In the genomic region with DNA sequence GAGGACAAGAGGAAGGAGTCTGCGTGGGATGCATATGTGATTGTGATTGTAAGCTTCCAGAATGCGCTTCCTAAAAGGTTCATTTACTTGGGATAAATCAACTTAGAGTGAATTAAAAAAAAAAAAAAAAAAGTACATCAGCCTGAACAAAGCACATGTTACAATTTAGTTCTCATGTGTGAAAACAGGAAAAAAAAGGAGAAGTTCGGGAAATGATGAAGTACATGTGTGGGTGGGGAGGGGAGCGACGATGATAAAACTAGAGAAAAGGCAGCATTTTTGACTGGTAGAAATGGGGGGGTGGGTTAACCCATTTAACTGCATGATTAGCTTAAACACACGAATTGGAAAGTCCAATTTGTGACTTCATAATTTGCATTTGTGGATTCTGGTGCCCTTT, we compare ENCODE assay signal across 23 mouse cellular contexts. TPM values are rescaled to one million over a fixed set of nuclear protein-coding genes. Genes with fewer than 3 reads are reported as not detected.
A peak's percentile ranks its signal among the peaks of the same experiment; 100 is the strongest.
DNase-seq lines count a peak whose midpoint lies in the region; ATAC-seq lines count a peak whose summit lies in the region.
"Had no signal": no experiment of that assay in that cellular context is flagged by ENCODE, and none has a peak within 500 bp of the region (broad histone marks: within the 10 kb centered on the region; RNA-seq: fewer than 3 reads in every experiment).

No protein-coding gene starts in this region.

- no peaks in the 10 kb centered on the region for H3K9me3 ChIP-seq in forebrain, embryonic 12.5 days
- H3K9me3 ChIP-seq in forebrain, embryonic 10.5 days, result no peaks in the 10 kb centered on the region
- no peaks in the 10 kb centered on the region for H3K9me3 ChIP-seq in midbrain, embryonic 13.5 days
- no peaks in the 10 kb centered on the region for H3K9me3 ChIP-seq in midbrain, embryonic 10.5 days (replicated peaks)
- H3K9me3 ChIP-seq in liver, embryonic 12.5 days (replicated peaks), result no peaks in the 10 kb centered on the region
- H3K9me3 ChIP-seq: embryonic facial prominence, embryonic 12.5 days; hindbrain, embryonic 15.5 days; kidney, embryonic 15.5 days; limb, embryonic 12.5 days; liver, embryonic 13.5 days had no signal

- DNase-seq in forebrain, embryonic 10.5 days (ENCODE audit: extremely low spot score, low spot score), result no peak
- DNase-seq in midbrain, embryonic 10.5 days (ENCODE audit: low spot score), result no peak
- no peak for DNase-seq in left cerebral cortex, postnatal 36 days (ENCODE audit: low spot score in 2 of 2)
- no peak for DNase-seq in ovary, adult 18-20 months (ENCODE audit: low spot score)
- DNase-seq: cerebellum, adult 8-10 months; gastrocnemius, postnatal 36 days; heart, postnatal 10 days; liver, embryonic 13.5 days; lung, embryonic 14.5 days; lung, postnatal 4 days; thymus, postnatal 25 days had no signal

- 0 out of 2 replicates have a peak overlapping the region, but pooled peaks have one; percentile 56 for H3K27ac ChIP-seq in forebrain, embryonic 12.5 days
- H3K27ac ChIP-seq in forebrain, embryonic 10.5 days, result no peak overlapping the region
- peak overlapping the region; percentile 83 for H3K27ac ChIP-seq in midbrain, embryonic 13.5 days
- no peak overlapping the region for H3K27ac ChIP-seq in midbrain, embryonic 10.5 days (replicated peaks)
- no peak overlapping the region for H3K27ac ChIP-seq in liver, embryonic 12.5 days
- H3K27ac ChIP-seq: embryonic facial prominence, embryonic 12.5 days; kidney, embryonic 15.5 days; limb, embryonic 12.5 days; liver, embryonic 13.5 days had no signal

- no peak for ATAC-seq in forebrain, embryonic 12.5 days (ENCODE audit: low FRiP score)
- no peak for ATAC-seq in midbrain, embryonic 13.5 days
- ATAC-seq in megakaryocyte progenitor cell, adult 5-6 weeks (replicated peaks; ENCODE audit: poor library complexity), result 0 out of 2 replicates have a peak, but pooled peaks have one; percentile 50
- ATAC-seq in liver, embryonic 12.5 days, result no peak
- ATAC-seq: intestine, embryonic 16.5 days had no signal

- H3K4me2 ChIP-seq in forebrain, embryonic 12.5 days, result no peak overlapping the region
- H3K4me2 ChIP-seq in midbrain, embryonic 13.5 days (replicated peaks), result no peak overlapping the region
- H3K4me2 ChIP-seq in liver, embryonic 12.5 days, result no peak overlapping the region
- H3K4me2 ChIP-seq: embryonic facial prominence, embryonic 12.5 days; heart, embryonic 11.5 days; hindbrain, embryonic 15.5 days; kidney, embryonic 15.5 days; limb, embryonic 12.5 days; liver, embryonic 13.5 days; lung, embryonic 14.5 days had no signal

- 69% methylated on average over 6 of the region's 6 CpGs for WGBS in forebrain, embryonic 12.5 days
- 79% methylated on average over 6 of the region's 6 CpGs for WGBS in forebrain, embryonic 10.5 days
- WGBS in midbrain, embryonic 13.5 days, result 72% methylated on average over 6 of the region's 6 CpGs
- 85% methylated on average over 6 of the region's 6 CpGs for WGBS in midbrain, embryonic 10.5 days
- WGBS in liver, embryonic 12.5 days (ENCODE audit: insufficient replicate concordance), result 48% methylated on average over 6 of the region's 6 CpGs

- H3K4me3 ChIP-seq in forebrain, embryonic 12.5 days (replicated peaks), result no peak overlapping the region
- no peak overlapping the region for H3K4me3 ChIP-seq in forebrain, embryonic 10.5 days
- H3K4me3 ChIP-seq in midbrain, embryonic 13.5 days (replicated peaks), result no peak overlapping the region
- H3K4me3 ChIP-seq in midbrain, embryonic 10.5 days, result no peak overlapping the region
- H3K4me3 ChIP-seq in liver, embryonic 12.5 days, result no peak overlapping the region
- H3K4me3 ChIP-seq: embryonic facial prominence, embryonic 12.5 days; hindbrain, embryonic 15.5 days; kidney, embryonic 15.5 days; limb, embryonic 12.5 days; liver, embryonic 13.5 days had no signal

- H3K36me3 ChIP-seq in forebrain, embryonic 12.5 days (replicated peaks), result no peaks in the 10 kb centered on the region
- H3K36me3 ChIP-seq in forebrain, embryonic 10.5 days (replicated peaks), result no peaks in the 10 kb centered on the region
- H3K36me3 ChIP-seq in midbrain, embryonic 13.5 days, result no peaks in the 10 kb centered on the region
- no peaks in the 10 kb centered on the region for H3K36me3 ChIP-seq in midbrain, embryonic 10.5 days
- no peaks in the 10 kb centered on the region for H3K36me3 ChIP-seq in liver, embryonic 12.5 days
- H3K36me3 ChIP-seq: embryonic facial prominence, embryonic 12.5 days; hindbrain, embryonic 15.5 days; kidney, embryonic 15.5 days; limb, embryonic 12.5 days; liver, embryonic 13.5 days had no signal

- H3K27me3 ChIP-seq in forebrain, embryonic 12.5 days, result no peaks in the 10 kb centered on the region
- H3K27me3 ChIP-seq in forebrain, embryonic 10.5 days (ENCODE audit: poor library complexity, severe bottlenecking), result no peaks in the 10 kb centered on the region
- H3K27me3 ChIP-seq in midbrain, embryonic 13.5 days, result no peaks in the 10 kb centered on the region
- H3K27me3 ChIP-seq in midbrain, embryonic 10.5 days (ENCODE audit: low read depth, poor library complexity, severe bottlenecking), result no peaks in the 10 kb centered on the region
- H3K27me3 ChIP-seq in liver, embryonic 12.5 days (replicated peaks), result no peaks in the 10 kb centered on the region
- H3K27me3 ChIP-seq: embryonic facial prominence, embryonic 12.5 days; hindbrain, embryonic 15.5 days; kidney, embryonic 15.5 days; limb, embryonic 12.5 days; liver, embryonic 13.5 days had no signal

- peaks cover 9% of the 10 kb centered on the region; the same call in 1 of the 2 replicates for H3K4me1 ChIP-seq in forebrain, embryonic 12.5 days
- no peaks in the 10 kb centered on the region for H3K4me1 ChIP-seq in forebrain, embryonic 10.5 days
- peaks cover 17% of the 10 kb centered on the region for H3K4me1 ChIP-seq in midbrain, embryonic 13.5 days (replicated peaks)
- H3K4me1 ChIP-seq in midbrain, embryonic 10.5 days, result no peaks in the 10 kb centered on the region
- no peaks in the 10 kb centered on the region for H3K4me1 ChIP-seq in liver, embryonic 12.5 days
- H3K4me1 ChIP-seq: embryonic facial prominence, embryonic 12.5 days; kidney, embryonic 15.5 days; limb, embryonic 12.5 days; liver, embryonic 13.5 days had no signal

- intact Hi-C loops in left cerebral cortex, postnatal 36 days (cut with DNase I), result no loop called here

- H3K9ac ChIP-seq in forebrain, embryonic 12.5 days, result no peak overlapping the region
- H3K9ac ChIP-seq in midbrain, embryonic 13.5 days (replicated peaks), result no peak overlapping the region
- no peak overlapping the region for H3K9ac ChIP-seq in liver, embryonic 12.5 days
- H3K9ac ChIP-seq: embryonic facial prominence, embryonic 12.5 days; hindbrain, embryonic 15.5 days; kidney, embryonic 15.5 days; limb, embryonic 12.5 days; liver, embryonic 13.5 days; lung, embryonic 14.5 days had no signal

RNA-seq across cellular contexts. Expression of a gene that starts 31.3 kb away (rescaled TPM):
- 17.3 and 18.4 TPM in 2 replicates for polyA plus RNA-seq in forebrain, embryonic 12.5 days (2016; fragmentation: Nextera tagmentation; extraction: Ambion mirVana)
- 3.3 and 3.5 TPM in 2 replicates for polyA plus RNA-seq in forebrain, embryonic 10.5 days (2016; fragmentation: Nextera tagmentation; extraction: Ambion mirVana)
- polyA plus RNA-seq in midbrain, embryonic 13.5 days (2015; fragmentation: Nextera tagmentation; extraction: Ambion mirVana), result 10.1 and 12.5 TPM in 2 replicates
- 3.2 and 3.4 TPM in 2 replicates for polyA plus RNA-seq in midbrain, embryonic 10.5 days (2016; fragmentation: Nextera tagmentation; extraction: Ambion mirVana)
- total RNA-seq in megakaryocyte progenitor cell, adult 5-6 weeks (2015), result 11.6 and 11.9 TPM in 2 replicates
- total RNA-seq in megakaryocyte progenitor cell, adult 5-6 weeks (2017), result 2.3 and 5.4 TPM in 2 replicates
- 10 to 100 TPM; 30.7 to 31.1 TPM for total RNA-seq in left cerebral cortex, postnatal 36 days (2021)
- polyA plus RNA-seq in liver, embryonic 12.5 days (2016; fragmentation: Nextera tagmentation; extraction: Ambion mirVana), result 4.4 and 5.3 TPM in 2 replicates

RNA-seq across cellular contexts. Expression of a gene that starts 33.7 kb away (rescaled TPM):
- polyA plus RNA-seq in forebrain, embryonic 12.5 days (2016; fragmentation: Nextera tagmentation; extraction: Ambion mirVana), result 0.29 TPM in 2 replicates
- polyA plus RNA-seq in forebrain, embryonic 10.5 days (2016; fragmentation: Nextera tagmentation; extraction: Ambion mirVana), result not detected in 2 replicates
- 1.1 and 1.2 TPM in 2 replicates for polyA plus RNA-seq in midbrain, embryonic 13.5 days (2015; fragmentation: Nextera tagmentation; extraction: Ambion mirVana)
- polyA plus RNA-seq in midbrain, embryonic 10.5 days (2016; fragmentation: Nextera tagmentation; extraction: Ambion mirVana), result 0.10 and 0.11 TPM in 2 replicates
- not detected in 2 replicates for total RNA-seq in megakaryocyte progenitor cell, adult 5-6 weeks (2015)
- not detected in 2 replicates for total RNA-seq in megakaryocyte progenitor cell, adult 5-6 weeks (2017)
- 100 to 1,000 TPM; 148 to 155 TPM for total RNA-seq in left cerebral cortex, postnatal 36 days (2021)
- 0.05 TPM in 1 of 2 replicates, not detected in the other for polyA plus RNA-seq in liver, embryonic 12.5 days (2016; fragmentation: Nextera tagmentation; extraction: Ambion mirVana)
- total RNA-seq: monocyte, adult 5-6 weeks had no signal
- polyA plus RNA-seq: testis, adult 2 months had no signal

Comparison
In these comparisons a context has a peak if more than half of its experiments do, and no peak if none do; other contexts are left out.
1. H3K27ac ChIP-seq: peak in forebrain, embryonic 12.5 days (single experiment) and midbrain, embryonic 13.5 days (single experiment); none in forebrain, embryonic 10.5 days (single experiment), midbrain, embryonic 10.5 days (single experiment) and liver, embryonic 12.5 days (single experiment).